Mouse (Mus musculus): ENCODE results near the gene Gm38394. TPM values are rescaled to one million over a fixed set of nuclear protein-coding genes. Genes with fewer than 3 reads are reported as not detected.

Gm38394 gene
- polyA plus RNA-seq, 1 experiment from 2014 or later, result 10.4 TPM

DNA sequence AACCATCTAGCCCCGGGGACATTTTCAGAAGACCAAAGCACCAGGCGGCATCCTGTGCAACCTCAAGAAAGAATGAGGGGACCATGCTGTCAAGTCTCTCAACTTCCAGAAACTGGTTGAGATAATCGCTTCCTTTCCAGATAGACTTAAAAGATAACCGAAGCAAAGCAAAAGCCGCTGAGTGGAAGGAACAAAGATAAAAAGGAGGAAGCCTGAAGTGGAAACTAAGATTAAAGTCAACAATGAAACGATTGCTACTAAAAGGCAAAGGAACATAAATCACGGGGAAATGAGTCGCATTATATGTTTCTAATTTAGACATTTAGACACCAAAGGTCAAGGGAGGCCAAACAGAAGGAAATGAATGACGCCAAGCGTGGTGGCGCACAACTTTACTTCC is 89.8 kb downstream of the Gm38394 start:
- Histone ChIP-seq H3K9me3 (ENCODE audit: control insufficient read depth, low read length) (no peaks in the 10 kb centered on the region; the same call in 1 of the 2 replicates), H3K4me2 (replicated peaks; ENCODE audit: low read depth, low read length) (no peak overlapping the region), H3K4me1 (replicated peaks; ENCODE audit: control insufficient read depth, insufficient read depth, low read length) (no peaks in the 10 kb centered on the region), H3K27me3 (ENCODE audit: control insufficient read depth, insufficient read depth, low read length) (no peaks in the 10 kb centered on the region), H3K36me3 (ENCODE audit: control insufficient read depth, insufficient read depth, low read length) (no peaks in the 10 kb centered on the region), H3K9ac (ENCODE audit: low read depth, low read length) (no peak overlapping the region), H3K27ac (ENCODE audit: low read depth, low read length) (no peak overlapping the region), H3K4me3 (ENCODE audit: low read depth, low read length) (no peak overlapping the region)
- DNase-seq (ENCODE audit: low spot score), result no peak
- WGBS, result 89% methylated on average over 11 of the region's 11 CpGs
- ATAC-seq (ENCODE audit: low FRiP score), result no peak

Other genes with a start within 250 kb of the Gm38394 start
- 12.5 and 15.9 TPM in 2 replicates for gene Sox13, start 236.9 kb downstream of the Gm38394 start, polyA plus RNA-seq (2014; fragmentation: Nextera tagmentation; extraction: Ambion mirVana)
- 725 and 781 TPM in 2 replicates for gene Snrpe, start 51.0 kb downstream of the Gm38394 start, polyA plus RNA-seq (2014; fragmentation: Nextera tagmentation; extraction: Ambion mirVana)
- gene Zbed6, start 433 bp downstream of the Gm38394 start, polyA plus RNA-seq (2014; fragmentation: Nextera tagmentation; extraction: Ambion mirVana), result not detected in 2 replicates
- gene Lax1, start 28.8 kb upstream of the Gm38394 start, polyA plus RNA-seq (2014; fragmentation: Nextera tagmentation; extraction: Ambion mirVana), result 0.12 and 0.22 TPM in 2 replicates
- gene Atp2b4, start 139.7 kb upstream of the Gm38394 start, polyA plus RNA-seq (2014; fragmentation: Nextera tagmentation; extraction: Ambion mirVana), result 8.7 and 15.3 TPM in 2 replicates
- 2.4 and 3.0 TPM in 2 replicates for gene Optc, start 246.7 kb upstream of the Gm38394 start, polyA plus RNA-seq (2014; fragmentation: Nextera tagmentation; extraction: Ambion mirVana)